Mouse (Mus musculus) macrophage (primary cell): Measurements from ENCODE around the gene Tmco4. TPM values are rescaled to one million over a fixed set of nuclear protein-coding genes. Genes with fewer than 3 reads are reported as not detected.

Experiments used
- H3K27ac ChIP-seq: fragments of 350-480 bp; formaldehyde crosslinking; 2 replicates; pipeline ENCODE4 v1.9.0; 2021
- H3K36me3 ChIP-seq: fragments of 350-480 bp; formaldehyde crosslinking; 2 replicates; pipeline ENCODE4 v1.9.0; 2021; ENCODE audit errors: inconsistent target
- H3K4me3 ChIP-seq: fragments of 350-480 bp; formaldehyde crosslinking; 2 replicates; pipeline ENCODE4 v1.9.0; 2021; ENCODE audit errors: inconsistent target
- H3K79me2 ChIP-seq: fragments of 350-480 bp; formaldehyde crosslinking; 2 replicates; pipeline ENCODE4 v1.9.0; 2021; ENCODE audit errors: inconsistent target
- WGBS: methylation state at CpG from one replicate; pipeline ENCODE4 v1.1.7; 2026; ENCODE audit warnings: inconsistent platforms; ENCODE audit not compliant: missing documents; 5-methylcytosine and 5-hydroxymethylcytosine counted together
- polyA plus RNA-seq: library from polyadenylated mRNA; stranded (reverse); fragments of 250-400 nt; gene quantifications from 3 replicates; pipeline ENCODE4 v1.2.4, GENCODE M21; 2018; ENCODE audit warnings: inconsistent platforms

Gene Tmco4
- polyA plus RNA-seq, 1 experiment from 2014 or later = 8.7 TPM

DNA sequence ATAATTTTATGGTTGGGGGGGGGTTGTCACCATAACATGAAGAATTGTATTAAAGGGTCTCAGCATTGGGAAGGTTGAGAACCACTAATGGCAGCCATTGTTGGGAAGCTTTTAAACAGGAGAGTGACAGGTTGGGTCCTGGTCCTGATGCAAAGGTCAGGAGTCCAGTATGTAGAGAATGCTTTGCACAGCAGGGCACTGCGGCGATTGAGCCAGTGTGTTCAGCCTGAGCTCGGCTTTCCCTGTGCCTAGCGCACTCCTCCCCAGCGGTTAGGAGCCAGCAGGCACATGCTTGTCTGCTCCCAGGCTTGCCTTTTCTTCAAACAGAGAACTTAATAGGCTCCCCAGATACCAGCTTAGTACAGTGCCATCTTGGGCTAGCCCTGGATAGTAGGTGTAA, 13.6 kb downstream of the Tmco4 start:
- WGBS = 88% methylated on average over 5 of the region's 5 CpGs
- H3K79me2 ChIP-seq = no peaks in the 10 kb centered on the region
- H3K4me3 ChIP-seq = no peak overlapping the region
- no peak overlapping the region for H3K27ac ChIP-seq
- 0 out of 2 replicates have a peak, but pooled peaks cover 5% of the 10 kb centered on the region for H3K36me3 ChIP-seq

DNA sequence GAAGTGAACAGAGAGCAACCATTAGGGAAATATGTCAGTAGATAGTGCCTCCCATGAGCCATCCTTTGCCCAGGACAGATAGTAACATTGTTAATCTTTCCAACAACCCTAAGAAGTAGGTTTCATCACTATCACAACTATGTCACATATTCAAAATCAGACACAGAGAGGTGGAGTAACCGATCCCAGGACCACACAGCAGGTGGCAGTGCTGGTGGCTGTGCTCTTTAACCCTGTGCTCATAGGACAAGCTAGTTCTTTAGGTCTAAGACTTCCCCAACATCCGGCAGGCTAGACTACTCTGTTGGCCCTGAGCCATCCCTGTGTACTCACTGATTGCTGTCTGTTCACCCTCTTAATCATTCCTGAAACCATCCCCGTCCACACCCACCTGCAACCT, 21.7 kb downstream of the Tmco4 start:
- Histone ChIP-seq H3K27ac (no peak overlapping the region), H3K36me3 (peaks cover 26% of the 10 kb centered on the region; the same call in 1 of the 2 replicates), H3K4me3 (no peak overlapping the region), H3K79me2 (no peaks in the 10 kb centered on the region)
- 78% methylated on average over 3 of the region's 3 CpGs for WGBS

DNA sequence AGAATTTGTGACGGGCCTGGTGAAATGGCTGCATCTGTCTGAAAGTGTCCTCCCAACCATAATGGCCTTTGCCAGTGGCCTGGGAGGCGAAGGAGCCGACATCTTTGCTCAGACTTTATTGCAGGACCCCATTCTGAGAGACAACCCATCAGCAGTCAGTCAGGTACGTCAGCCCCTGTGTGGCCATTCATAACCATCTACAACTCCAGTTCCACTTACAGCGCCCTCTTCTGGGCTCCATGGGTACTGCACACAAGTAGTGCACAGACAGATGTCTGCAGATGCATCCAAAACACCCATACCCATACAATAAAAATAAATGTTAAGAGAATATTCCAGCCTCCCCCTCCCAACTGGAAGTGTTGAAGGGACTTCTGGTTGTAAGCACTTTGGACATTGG, 23.7 kb downstream of the Tmco4 start:
- no peak overlapping the region for H3K27ac ChIP-seq
- H3K4me3 ChIP-seq = no peak overlapping the region
- no peaks in the 10 kb centered on the region for H3K79me2 ChIP-seq
- WGBS = 97% methylated on average over 4 of the region's 5 CpGs
- peaks cover 22% of the 10 kb centered on the region; the same call in 1 of the 2 replicates for H3K36me3 ChIP-seq

DNA sequence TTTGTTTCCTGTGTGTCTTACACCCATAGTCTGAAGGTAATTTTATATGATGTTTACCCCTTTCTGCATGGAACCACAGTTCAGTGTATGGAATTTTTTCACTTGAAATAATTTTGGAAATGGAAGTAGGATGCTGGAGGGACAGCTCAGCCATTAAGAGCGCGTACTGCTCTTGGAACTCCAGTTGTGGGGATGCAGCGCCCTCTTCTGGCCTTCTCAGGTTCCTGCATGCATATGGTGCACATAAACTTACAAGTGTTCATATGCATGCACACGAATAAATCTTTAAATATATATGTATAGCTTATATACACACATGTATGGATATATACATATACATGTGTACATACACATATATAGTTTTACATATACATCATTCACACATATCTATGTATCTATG, 24.4 kb downstream of the Tmco4 start:
- no peak overlapping the region for H3K27ac ChIP-seq
- no peaks in the 10 kb centered on the region for H3K79me2 ChIP-seq
- H3K4me3 ChIP-seq = no peak overlapping the region
- peaks cover 22% of the 10 kb centered on the region; the same call in 1 of the 2 replicates for H3K36me3 ChIP-seq
- WGBS = 100% methylated on average over 4 of the region's 4 CpGs

DNA sequence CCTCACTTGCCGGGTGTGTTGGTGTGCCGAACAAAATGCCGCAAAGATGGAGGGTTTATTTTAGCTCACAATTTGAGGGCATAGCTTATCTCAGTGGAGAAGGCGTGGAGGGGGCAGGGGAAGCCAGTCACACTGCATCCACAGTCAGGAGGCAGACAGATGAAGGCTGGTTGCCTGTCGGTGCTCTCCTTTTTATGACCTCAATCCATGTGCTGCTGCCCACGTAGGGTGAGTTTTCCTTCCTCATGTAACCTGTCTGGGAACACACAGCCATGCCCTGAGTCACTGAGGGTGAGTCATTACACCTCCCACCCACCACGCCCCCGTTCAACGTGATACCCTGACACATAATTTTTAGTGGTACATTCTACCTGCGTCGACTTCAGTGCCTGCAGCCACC, 25.9 kb downstream of the Tmco4 start:
- Histone ChIP-seq H3K36me3 (peaks cover 22% of the 10 kb centered on the region; the same call in 1 of the 2 replicates), H3K27ac (no peak overlapping the region), H3K4me3 (no peak overlapping the region), H3K79me2 (no peaks in the 10 kb centered on the region)
- 96% methylated on average over 11 of the region's 11 CpGs for WGBS

DNA sequence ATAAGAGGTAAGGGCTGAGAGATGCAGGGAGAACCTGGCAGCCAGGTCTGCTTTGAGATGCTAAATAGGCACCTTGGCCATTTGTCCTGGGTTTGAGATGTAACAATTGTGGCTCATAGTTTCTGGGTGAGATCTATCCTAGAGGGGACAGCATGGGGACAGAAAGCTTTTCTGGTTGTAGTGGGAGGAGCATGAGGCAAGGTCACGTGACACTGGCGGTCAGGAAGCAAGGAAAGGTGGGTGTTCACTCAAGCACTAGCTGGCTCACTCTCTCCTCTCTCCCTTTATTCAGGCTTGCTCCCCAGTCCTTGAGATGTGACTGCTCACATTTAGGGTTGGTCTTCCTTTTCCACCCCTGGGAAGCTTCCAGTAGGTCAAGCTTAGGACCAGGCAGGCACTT, 28.3 kb downstream of the Tmco4 start:
- no peak overlapping the region for H3K27ac ChIP-seq
- WGBS = 82% methylated on average over 2 of the region's 2 CpGs
- no peaks in the 10 kb centered on the region for H3K79me2 ChIP-seq
- H3K36me3 ChIP-seq = peaks cover 22% of the 10 kb centered on the region; the same call in 1 of the 2 replicates
- no peak overlapping the region for H3K4me3 ChIP-seq

DNA sequence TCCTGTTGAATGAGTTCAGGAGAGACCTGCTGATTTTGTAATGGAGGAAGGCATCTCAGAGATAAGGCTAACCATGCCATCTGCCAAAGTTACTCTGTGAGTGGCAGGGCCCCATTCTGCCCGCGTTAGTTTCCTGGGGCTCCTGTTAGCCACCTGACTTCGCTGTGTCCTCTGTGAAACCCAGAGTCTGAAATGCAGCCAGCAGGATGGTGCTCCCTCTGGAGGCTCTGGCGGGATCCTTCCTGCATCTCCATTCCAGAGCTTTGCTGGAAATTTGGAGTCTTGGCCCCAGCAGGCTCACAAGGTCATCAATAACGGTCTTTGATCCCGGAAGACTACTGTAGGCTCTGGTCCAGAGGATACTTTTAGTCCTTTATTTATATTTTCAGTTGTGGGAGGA, 28.7 kb downstream of the Tmco4 start:
- Histone ChIP-seq H3K27ac (no peak overlapping the region), H3K4me3 (no peak overlapping the region), H3K79me2 (no peaks in the 10 kb centered on the region), H3K36me3 (peaks cover 20% of the 10 kb centered on the region; the same call in 1 of the 2 replicates)
- 85% methylated on average over 6 of the region's 6 CpGs for WGBS

DNA sequence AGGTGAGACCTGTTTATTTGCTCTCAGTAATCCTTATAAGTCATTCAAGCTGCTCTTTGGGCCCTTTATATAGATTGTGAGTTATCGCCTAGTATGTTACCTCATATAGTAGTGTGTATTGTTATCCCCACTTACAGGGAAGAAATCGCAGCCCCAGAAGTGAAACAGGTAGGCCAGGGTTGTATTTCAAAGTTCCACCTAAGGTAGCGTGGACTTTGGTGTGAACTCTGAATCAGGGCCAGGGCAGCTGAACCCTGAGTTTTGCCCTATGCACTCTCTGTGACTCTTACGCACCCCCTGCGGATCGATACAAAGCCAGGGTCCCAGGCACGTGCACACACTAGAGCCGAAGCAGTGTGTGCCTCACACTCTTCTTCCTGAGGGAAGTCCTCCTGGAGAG, 31.4 kb downstream of the Tmco4 start:
- no peaks in the 10 kb centered on the region for H3K36me3 ChIP-seq
- no peak overlapping the region for H3K4me3 ChIP-seq
- WGBS = 98% methylated on average over 8 of the region's 8 CpGs
- H3K79me2 ChIP-seq = no peaks in the 10 kb centered on the region
- H3K27ac ChIP-seq = no peak overlapping the region

DNA sequence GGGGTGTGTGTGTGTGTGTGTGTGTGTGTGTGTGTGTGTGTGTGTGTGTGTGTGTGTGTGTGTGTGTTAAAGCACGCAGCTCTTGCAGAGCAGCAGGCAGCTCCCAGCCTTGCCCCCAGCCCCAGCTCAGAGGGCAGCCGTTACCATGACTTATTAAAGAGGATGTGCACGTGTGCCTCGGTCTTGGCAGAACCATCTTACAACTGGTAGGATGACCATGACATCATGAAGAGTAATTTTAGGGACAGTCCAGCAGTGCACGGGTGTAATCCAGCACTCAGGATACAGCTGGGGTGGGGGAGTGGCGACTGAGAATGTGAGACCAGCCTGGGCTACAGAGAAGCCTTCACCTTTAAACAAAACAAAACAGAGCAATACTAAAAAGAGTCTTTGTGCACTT, 32.5 kb downstream of the Tmco4 start:
- Histone ChIP-seq H3K27ac (no peak overlapping the region), H3K4me3 (no peak overlapping the region), H3K36me3 (no peaks in the 10 kb centered on the region), H3K79me2 (no peaks in the 10 kb centered on the region)
- 92% methylated on average over 5 of the region's 6 CpGs for WGBS

DNA sequence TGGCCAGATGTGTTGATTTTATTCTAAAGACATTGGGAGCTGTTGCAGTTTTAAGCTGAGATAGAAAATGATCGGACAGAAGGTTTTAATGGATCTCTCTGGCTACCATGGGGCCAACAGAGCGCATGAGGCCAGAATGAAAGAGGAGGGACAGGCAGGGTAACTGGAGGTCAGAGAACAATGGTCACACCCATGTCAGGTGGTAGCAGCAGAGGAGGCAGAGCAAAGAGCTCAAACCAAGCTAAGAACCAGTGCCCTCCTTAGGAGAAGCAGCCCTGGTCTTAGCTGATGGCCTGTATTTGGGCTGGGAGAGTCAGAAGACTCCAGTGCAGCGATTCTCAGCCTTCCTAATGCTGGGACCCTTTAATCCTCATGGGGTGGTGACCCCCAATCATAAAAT, 34.7 kb downstream of the Tmco4 start:
- no peaks in the 10 kb centered on the region for H3K79me2 ChIP-seq
- no peak overlapping the region for H3K4me3 ChIP-seq
- H3K27ac ChIP-seq = no peak overlapping the region
- 97% methylated on average over 3 of the region's 3 CpGs for WGBS
- no peaks in the 10 kb centered on the region for H3K36me3 ChIP-seq

DNA sequence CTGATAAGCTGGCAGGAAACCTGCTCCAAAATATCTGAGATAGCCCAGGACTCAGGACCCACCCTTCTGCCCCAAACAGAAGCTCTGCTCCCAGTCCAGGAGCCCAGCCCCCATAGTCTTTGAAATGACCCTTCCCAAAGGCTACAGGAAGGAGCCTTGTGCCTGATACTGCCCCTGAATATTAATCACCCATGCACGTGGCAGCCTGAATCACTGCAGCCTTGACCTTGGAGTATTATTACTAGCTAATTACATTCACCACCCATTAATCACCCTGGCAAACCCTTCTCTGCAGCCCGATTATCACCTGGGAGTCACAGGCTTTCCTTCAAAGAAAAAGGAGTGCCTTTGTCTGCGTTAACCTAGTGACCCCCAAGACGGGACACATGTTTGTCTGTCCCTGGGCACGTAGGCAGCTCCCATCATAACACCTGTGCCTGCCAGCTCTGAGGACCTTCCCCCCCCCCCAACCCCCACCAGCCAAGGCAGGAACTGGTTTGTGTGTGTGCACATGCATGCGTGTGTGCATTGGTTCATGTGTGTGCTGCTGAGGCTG, 35.4 kb downstream of the Tmco4 start:
- Histone ChIP-seq H3K4me3 (no peak overlapping the region), H3K27ac (no peak overlapping the region), H3K36me3 (no peaks in the 10 kb centered on the region), H3K79me2 (no peaks in the 10 kb centered on the region)
- WGBS = 86% methylated on average over 6 of the region's 6 CpGs

DNA sequence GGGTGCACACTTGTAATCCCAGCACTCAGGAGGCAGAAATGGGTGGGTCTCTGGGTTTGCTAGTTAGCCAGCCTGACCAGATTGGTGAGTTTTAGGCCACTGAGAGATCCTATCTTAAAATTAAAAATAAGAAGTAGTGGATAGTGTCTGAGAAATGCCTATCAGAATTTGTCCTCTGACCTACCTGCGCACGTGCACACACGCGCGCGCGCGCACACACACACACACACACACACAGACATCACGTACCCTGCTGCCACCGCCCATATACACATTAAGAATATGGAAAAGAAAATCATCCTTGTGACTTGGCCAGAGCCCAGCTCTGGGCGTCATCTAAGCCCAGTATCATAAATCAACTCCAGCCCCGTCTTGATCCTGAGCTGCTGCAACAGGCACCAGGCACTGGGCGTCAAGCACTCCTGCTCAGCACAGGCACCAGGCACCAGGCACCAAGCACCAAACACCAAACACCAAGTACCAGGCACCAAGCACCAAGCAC, 38.6 kb downstream of the Tmco4 start:
- no peak overlapping the region for H3K27ac ChIP-seq
- no peaks in the 10 kb centered on the region for H3K79me2 ChIP-seq
- no peaks in the 10 kb centered on the region for H3K36me3 ChIP-seq
- WGBS = 94% methylated on average over 13 of the region's 13 CpGs
- no peak overlapping the region for H3K4me3 ChIP-seq

DNA sequence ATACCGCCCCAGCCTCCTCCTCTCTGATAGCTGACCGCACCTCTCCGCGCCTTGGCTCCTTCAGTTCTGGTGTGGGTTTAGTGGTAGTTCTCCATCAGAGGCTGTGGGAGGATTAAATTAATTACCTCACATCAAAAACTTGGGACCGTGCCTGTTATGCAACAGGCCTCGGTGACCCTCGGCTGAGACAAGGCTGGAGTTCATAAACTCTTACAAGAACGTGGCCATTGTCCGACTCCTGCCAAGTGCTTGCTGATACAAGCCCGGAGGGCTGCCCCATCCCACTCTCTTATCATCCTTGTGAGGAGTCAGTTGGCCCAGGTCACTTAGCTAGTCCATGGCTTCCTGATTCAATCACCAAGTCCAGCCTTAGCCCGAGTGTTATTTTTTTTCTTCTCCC, 40.6 kb downstream of the Tmco4 start:
- Histone ChIP-seq H3K4me3 (no peak overlapping the region), H3K27ac (no peak overlapping the region), H3K79me2 (no peaks in the 10 kb centered on the region), H3K36me3 (no peaks in the 10 kb centered on the region)
- WGBS = 97% methylated on average over 11 of the region's 11 CpGs

DNA sequence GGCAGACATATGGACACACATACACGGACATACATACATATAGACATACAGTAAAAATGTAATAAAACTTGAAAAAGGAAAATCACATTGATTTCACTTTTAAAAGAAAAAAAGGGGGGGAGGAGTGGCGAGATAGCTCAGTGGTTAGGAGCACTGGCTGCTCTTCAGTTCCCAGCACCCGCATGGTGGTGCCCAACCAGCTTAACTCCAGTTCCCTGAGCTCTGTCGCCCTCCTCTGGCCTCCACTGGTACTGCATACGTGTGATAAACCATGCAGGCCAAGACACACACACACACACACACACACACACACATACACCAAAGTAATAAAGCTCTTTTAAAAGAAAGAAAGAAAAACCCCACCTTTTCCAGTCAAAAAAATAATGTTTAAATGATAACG, 42.1 kb downstream of the Tmco4 start:
- WGBS = 90% methylated on average over 6 of the region's 6 CpGs
- Histone ChIP-seq H3K36me3 (no peaks in the 10 kb centered on the region), H3K79me2 (no peaks in the 10 kb centered on the region), H3K4me3 (no peak overlapping the region), H3K27ac (no peak overlapping the region)

DNA sequence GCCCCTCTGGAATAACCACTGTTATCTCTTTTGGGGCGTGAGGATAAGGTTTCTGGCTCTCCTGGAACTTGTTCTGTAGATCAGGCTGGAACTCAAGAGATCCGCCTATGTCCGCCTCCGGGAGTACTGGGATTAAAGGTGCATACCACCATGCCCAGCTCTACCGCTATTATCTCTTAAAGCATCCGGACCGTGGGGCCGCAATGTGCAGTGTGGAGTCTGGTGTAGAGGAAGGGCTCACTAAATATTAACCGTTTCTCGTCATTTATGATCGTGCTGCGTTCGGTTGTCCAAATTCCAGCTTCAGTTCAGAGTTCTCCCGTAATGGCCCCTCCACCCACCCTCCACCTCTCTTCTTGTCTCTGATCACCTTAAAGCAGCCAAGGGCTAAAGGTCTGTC, 45.7 kb downstream of the Tmco4 start:
- WGBS = 91% methylated on average over 13 of the region's 14 CpGs
- Histone ChIP-seq H3K36me3 (no peaks in the 10 kb centered on the region), H3K27ac (no peak overlapping the region)

DNA sequence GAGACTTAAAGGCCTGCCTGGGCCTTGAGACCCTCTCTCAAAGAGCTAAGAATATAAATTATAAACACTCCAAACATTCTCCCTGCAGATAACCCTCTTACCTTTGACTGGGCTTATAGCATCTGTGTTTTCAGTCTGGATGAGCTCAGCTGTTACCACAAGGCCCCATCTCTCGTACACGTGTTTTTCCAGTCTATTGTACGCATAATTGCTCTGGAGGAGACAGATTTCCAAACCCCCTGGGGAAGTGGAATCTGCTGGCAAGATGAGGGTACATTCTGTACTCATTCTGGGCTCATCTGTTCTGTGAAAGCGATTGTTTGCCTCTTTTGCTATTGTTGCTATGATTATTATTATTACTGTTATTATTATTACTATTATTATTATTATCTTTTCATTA, 46.3 kb downstream of the Tmco4 start:
- WGBS = 89% methylated on average over 4 of the region's 4 CpGs

More for the DNA sequence above, 45.7 kb downstream of the Tmco4 start:
- H3K79me2 ChIP-seq = no peaks in the 10 kb centered on the region
- H3K4me3 ChIP-seq = no peak overlapping the region

More for the DNA sequence above, 46.3 kb downstream of the Tmco4 start:
- Histone ChIP-seq H3K36me3 (no peaks in the 10 kb centered on the region), H3K79me2 (no peaks in the 10 kb centered on the region), H3K4me3 (no peak overlapping the region), H3K27ac (no peak overlapping the region)
